Mouse (Mus musculus) liver, embryonic 14.5 days (tissue): ENCODE measurements around the gene Plekhg2.
"Not testable (repeated sequence)": the region's sequence is repeated elsewhere in the genome, so short reads cannot be mapped to it uniquely, and the experiment has no call there.

Source experiments
- CTCF ChIP-seq: IDR thresholded peaks from 2 replicates; pipeline ENCODE4 v1.5.1; 2016; ENCODE audit warnings: antibody characterized with exemption, low read depth, control low read depth
- EP300 ChIP-seq: IDR thresholded peaks from 2 replicates; pipeline ENCODE4 v1.6.1; 2016; ENCODE audit warnings: antibody characterized with exemption, low read depth

- TF ChIP-seq CTCF, EP300: not testable (repeated sequence)
These were observed 14.5 kb upstream of the Plekhg2 start for GRCm38 (mm10) chr7:28386877-28387276.
